Mouse (Mus musculus): ENCODE results near the gene Tff1. TPM values are rescaled to one million over a fixed set of nuclear protein-coding genes. Genes with fewer than 3 reads are reported as not detected.

Gene Tff1
- polyA plus RNA-seq, 1 experiment = 0.85 TPM

DNA sequence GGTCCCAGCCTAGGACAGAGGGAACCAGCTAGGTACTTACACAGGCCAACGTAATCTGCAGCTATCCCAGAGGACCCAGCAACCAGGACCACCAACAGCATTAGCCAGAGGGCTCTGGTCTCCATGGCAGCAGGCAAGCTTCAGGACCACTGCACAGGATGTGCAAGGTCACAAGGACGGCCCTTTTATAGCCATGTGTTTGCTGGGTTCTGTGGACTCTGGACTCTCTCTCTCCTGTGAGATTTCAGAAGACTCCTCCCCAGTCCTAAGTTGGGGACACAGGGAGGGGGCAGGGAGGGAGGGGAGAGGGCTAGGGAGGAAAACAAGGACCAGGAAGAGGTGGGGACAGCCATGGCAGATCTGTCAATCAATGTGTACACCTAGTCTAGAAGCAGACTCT is 35.6 kb downstream of the Tff1 start, which contains the start of gene Tff3:
Gene Tff3, minus strand, starts transcription at position 195 of the 400 bp plus-strand sequence.
- TF ChIP-seq MAX (IDR thresholded peaks at IDR 0.05; ENCODE audit: low read depth) = no peak
- TF ChIP-seq TCF3 (IDR thresholded peaks at IDR 0.05; ENCODE audit: insufficient read length, low read depth) = no peak
- TF ChIP-seq E2F4 (IDR thresholded peaks at IDR 0.05; ENCODE audit: insufficient read depth) = no peak
- no peak for TF ChIP-seq CEBPB (IDR thresholded peaks at IDR 0.05; ENCODE audit: insufficient read depth, poor library complexity, severe bottlenecking)
- TF ChIP-seq SRF (IDR thresholded peaks at IDR 0.05; ENCODE audit: control insufficient read depth, insufficient read length, low read depth) = no peak
- TF ChIP-seq POLR2AphosphoS2 (IDR thresholded peaks at IDR 0.05; ENCODE audit: insufficient read length, low read depth) = no peak
- TF ChIP-seq REST (IDR thresholded peaks at IDR 0.05; ENCODE audit: insufficient read depth, insufficient read length) = no peak
- TF ChIP-seq MYOG (IDR thresholded peaks at IDR 0.05; ENCODE audit: control insufficient read depth in 1 of 3, insufficient read depth in 1 of 3, insufficient read length in 2 of 3, low read depth in 2 of 3) = no peak
- TF ChIP-seq MYOD1 (IDR thresholded peaks at IDR 0.05; ENCODE audit: control insufficient read depth in 1 of 3, insufficient read length in 2 of 3, low read depth in 2 of 3) = no peak
- TF ChIP-seq TCF12 (IDR thresholded peaks at IDR 0.05; ENCODE audit: insufficient read depth, poor library complexity, severe bottlenecking) = no peak
- H3K36me3 ChIP-seq (ENCODE audit: control insufficient read depth, insufficient read depth) = no peaks in the 10 kb centered on the region
- H3K4me2 ChIP-seq (ENCODE audit: low read depth) = no peak within 1 kb of the TSS

DNA sequence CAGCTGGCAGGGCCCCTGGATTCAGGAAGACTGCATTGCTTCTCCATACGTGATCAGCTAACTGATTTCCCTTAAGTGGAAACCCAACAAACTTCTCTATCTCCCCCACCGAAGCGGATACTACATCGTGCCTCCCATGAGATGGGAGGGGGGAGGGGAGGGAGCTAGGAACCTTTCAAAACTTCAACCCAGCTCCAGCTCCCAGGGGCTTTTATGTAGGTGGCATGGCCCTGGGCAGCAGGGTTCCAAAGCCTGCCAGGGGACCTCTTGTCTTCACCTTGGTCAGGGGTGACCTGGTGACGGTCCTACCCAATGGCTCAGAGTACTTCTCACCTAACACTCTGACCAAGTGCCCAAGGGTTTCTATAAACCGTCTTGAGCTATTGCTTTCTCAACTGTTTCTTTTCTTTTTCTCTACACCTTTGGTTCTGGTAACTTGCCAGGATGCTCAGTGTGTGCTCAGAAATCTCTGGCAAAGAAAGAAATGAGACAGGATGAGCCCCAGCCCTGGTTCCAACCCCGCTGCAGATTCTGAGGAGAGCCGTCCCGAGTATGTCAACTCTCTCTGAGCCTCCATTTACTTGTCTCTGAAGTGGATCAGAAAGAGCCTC is 36.3 kb downstream of the Tff1 start:
- TF ChIP-seq MYOG (IDR thresholded peaks at IDR 0.05; ENCODE audit: control insufficient read depth in 1 of 3, insufficient read depth in 1 of 3, insufficient read length in 2 of 3, low read depth in 2 of 3) (no peak), E2F4 (IDR thresholded peaks at IDR 0.05; ENCODE audit: insufficient read depth) (no peak), USF1 (IDR thresholded peaks at IDR 0.05; ENCODE audit: low read depth) (no peak), POLR2AphosphoS2 (IDR thresholded peaks at IDR 0.05; ENCODE audit: insufficient read length, low read depth) (no peak), TCF12 (IDR thresholded peaks at IDR 0.05; ENCODE audit: insufficient read depth, poor library complexity, severe bottlenecking) (no peak), CEBPB (IDR thresholded peaks at IDR 0.05; ENCODE audit: insufficient read depth, poor library complexity, severe bottlenecking) (no peak), MAX (IDR thresholded peaks at IDR 0.05; ENCODE audit: low read depth) (no peak), REST (IDR thresholded peaks at IDR 0.05; ENCODE audit: insufficient read depth, insufficient read length) (no peak), MYOD1 (IDR thresholded peaks at IDR 0.05; ENCODE audit: control insufficient read depth in 1 of 3, insufficient read length in 2 of 3, low read depth in 2 of 3) (no peak), SRF (IDR thresholded peaks at IDR 0.05; ENCODE audit: control insufficient read depth, insufficient read length, low read depth) (no peak), TCF3 (IDR thresholded peaks at IDR 0.05; ENCODE audit: insufficient read length, low read depth) (no peak)
- Histone ChIP-seq H3ac (ENCODE audit: control insufficient read depth, insufficient read length) (no peak overlapping the region), H3K27me3 (ENCODE audit: control insufficient read depth, insufficient read depth, insufficient read length) (no peaks in the 10 kb centered on the region)

More for the DNA sequence above, 35.6 kb downstream of the Tff1 start, which contains the start of gene Tff3:
- H3ac ChIP-seq (ENCODE audit: control insufficient read depth, insufficient read length) = no peak within 1 kb of the TSS
- H3K4me3 ChIP-seq = no peak within 1 kb of the TSS
- H3K79me2 ChIP-seq (ENCODE audit: control insufficient read depth, insufficient read depth) = no peaks in the 10 kb centered on the region
- no peaks in the 10 kb centered on the region for H3K27me3 ChIP-seq (ENCODE audit: control insufficient read depth, insufficient read depth, insufficient read length)

DNA sequence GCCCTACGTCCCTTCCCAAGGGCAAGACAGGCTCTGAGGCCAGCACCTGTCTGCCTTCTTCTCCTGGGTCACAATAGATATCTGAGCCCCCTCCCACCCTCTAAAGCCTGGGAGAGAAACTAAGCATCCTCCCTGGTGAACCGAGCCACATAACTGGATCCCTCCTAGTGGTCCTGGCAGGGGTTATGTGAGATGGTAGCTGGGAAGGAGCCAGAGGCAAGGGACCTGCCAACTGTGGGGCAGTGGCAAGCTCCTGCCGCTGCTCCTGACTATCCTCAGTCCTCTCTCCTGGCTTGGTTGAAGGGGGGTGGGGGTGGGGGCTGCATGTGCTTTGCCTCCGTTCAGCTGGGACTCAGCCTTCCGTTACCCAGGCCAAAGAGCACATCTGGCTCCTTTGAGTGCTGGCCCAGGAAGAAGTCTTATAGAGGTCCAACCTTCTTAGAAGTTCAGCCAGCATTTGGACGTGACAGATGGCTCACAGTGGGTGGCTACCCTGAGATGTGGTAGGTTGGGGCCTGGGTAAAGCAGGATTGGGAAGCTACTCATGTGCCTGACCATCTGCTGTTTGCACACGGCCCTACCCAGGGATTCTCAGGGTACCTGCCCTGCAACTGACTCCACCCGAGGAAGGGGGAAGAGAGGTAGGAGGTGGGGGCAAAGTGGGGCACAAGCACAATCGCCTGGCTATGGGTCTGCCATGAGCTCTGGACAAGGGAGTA is 39.4 kb downstream of the Tff1 start:
- H3ac ChIP-seq (ENCODE audit: control insufficient read depth, insufficient read length) = no peak overlapping the region
- no peak overlapping the region for H3K4me2 ChIP-seq (ENCODE audit: low read depth)
- no peaks in the 10 kb centered on the region for H3K79me2 ChIP-seq (ENCODE audit: control insufficient read depth, insufficient read depth)
- H3K4me3 ChIP-seq = no peak overlapping the region
- no peaks in the 10 kb centered on the region for H3K36me3 ChIP-seq (ENCODE audit: control insufficient read depth, insufficient read depth)
- no peaks in the 10 kb centered on the region for H3K27me3 ChIP-seq (ENCODE audit: control insufficient read depth, insufficient read depth, insufficient read length)
- TF ChIP-seq REST (IDR thresholded peaks at IDR 0.05; ENCODE audit: insufficient read depth, insufficient read length) (no peak), MYOD1 (IDR thresholded peaks at IDR 0.05; ENCODE audit: control insufficient read depth in 1 of 3, insufficient read length in 2 of 3, low read depth in 2 of 3) (no peak), USF1 (IDR thresholded peaks at IDR 0.05; ENCODE audit: low read depth) (no peak), TCF12 (IDR thresholded peaks at IDR 0.05; ENCODE audit: insufficient read depth, poor library complexity, severe bottlenecking) (no peak), CEBPB (IDR thresholded peaks at IDR 0.05; ENCODE audit: insufficient read depth, poor library complexity, severe bottlenecking) (no peak), MYOG (IDR thresholded peaks at IDR 0.05; ENCODE audit: control insufficient read depth in 1 of 3, insufficient read depth in 1 of 3, insufficient read length in 2 of 3, low read depth in 2 of 3) (no peak), SRF (IDR thresholded peaks at IDR 0.05; ENCODE audit: control insufficient read depth, insufficient read length, low read depth) (no peak), POLR2AphosphoS2 (IDR thresholded peaks at IDR 0.05; ENCODE audit: insufficient read length, low read depth) (no peak), MAX (IDR thresholded peaks at IDR 0.05; ENCODE audit: low read depth) (no peak), E2F4 (IDR thresholded peaks at IDR 0.05; ENCODE audit: insufficient read depth) (no peak), POLR2A (IDR thresholded peaks at IDR 0.05; ENCODE audit: insufficient read length, low read depth) (no peak), TCF3 (IDR thresholded peaks at IDR 0.05; ENCODE audit: insufficient read length, low read depth) (no peak)

More for the DNA sequence above, 36.3 kb downstream of the Tff1 start:
- no peaks in the 10 kb centered on the region for H3K36me3 ChIP-seq (ENCODE audit: control insufficient read depth, insufficient read depth)
- H3K4me2 ChIP-seq (ENCODE audit: low read depth) = no peak overlapping the region
- no peaks in the 10 kb centered on the region for H3K79me2 ChIP-seq (ENCODE audit: control insufficient read depth, insufficient read depth)
- no peak overlapping the region for H3K4me3 ChIP-seq

DNA sequence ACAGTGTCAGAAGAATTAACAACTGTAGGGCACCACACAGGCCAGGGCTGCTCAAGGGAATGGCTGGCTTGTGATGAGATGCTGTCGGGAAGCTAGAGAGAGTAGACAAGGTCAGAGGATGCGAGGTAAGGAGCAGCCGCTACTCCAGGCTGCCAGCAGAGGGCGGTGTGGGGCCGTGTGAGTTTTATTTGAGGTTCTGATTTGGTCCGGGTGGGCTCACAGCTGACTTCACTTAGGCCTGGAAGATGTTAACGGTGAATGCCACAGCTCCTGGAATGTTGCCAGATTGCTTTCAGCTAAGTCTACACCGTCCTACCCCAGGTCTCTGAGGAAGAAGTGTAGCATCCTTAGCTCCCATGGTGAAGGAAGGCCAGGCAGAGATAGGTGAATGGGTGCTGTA is 43.1 kb downstream of the Tff1 start:
- TF ChIP-seq TCF12 (IDR thresholded peaks at IDR 0.05; ENCODE audit: insufficient read depth, poor library complexity, severe bottlenecking) (no peak), MYOG (IDR thresholded peaks at IDR 0.05; ENCODE audit: control insufficient read depth in 1 of 3, insufficient read depth in 1 of 3, insufficient read length in 2 of 3, low read depth in 2 of 3) (no peak), SRF (IDR thresholded peaks at IDR 0.05; ENCODE audit: control insufficient read depth, insufficient read length, low read depth) (no peak), POLR2A (IDR thresholded peaks at IDR 0.05; ENCODE audit: insufficient read length, low read depth) (no peak), MYOD1 (IDR thresholded peaks at IDR 0.05; ENCODE audit: control insufficient read depth in 1 of 3, insufficient read length in 2 of 3, low read depth in 2 of 3) (no peak), MAX (IDR thresholded peaks at IDR 0.05; ENCODE audit: low read depth) (no peak), E2F4 (IDR thresholded peaks at IDR 0.05; ENCODE audit: insufficient read depth) (no peak), POLR2AphosphoS2 (IDR thresholded peaks at IDR 0.05; ENCODE audit: insufficient read length, low read depth) (no peak), USF1 (IDR thresholded peaks at IDR 0.05; ENCODE audit: low read depth) (no peak)
- H3K27me3 ChIP-seq (ENCODE audit: control insufficient read depth, insufficient read depth, insufficient read length) = no peaks in the 10 kb centered on the region
- no peak overlapping the region for H3K4me3 ChIP-seq
- no peak overlapping the region for H3K4me2 ChIP-seq (ENCODE audit: low read depth)
- H3ac ChIP-seq (ENCODE audit: control insufficient read depth, insufficient read length) = no peak overlapping the region
- no peaks in the 10 kb centered on the region for H3K79me2 ChIP-seq (ENCODE audit: control insufficient read depth, insufficient read depth)
- H3K36me3 ChIP-seq (ENCODE audit: control insufficient read depth, insufficient read depth) = no peaks in the 10 kb centered on the region

Measured in myocyte (in vitro differentiated cells).